Mouse (Mus musculus) neutrophil, adult 65 days (primary cell): ENCODE measurements around the gene Gm14226. TPM values are rescaled to one million over a fixed set of nuclear protein-coding genes. Genes with fewer than 3 reads are reported as not detected.

Source experiments
- total RNA-seq: library from RNA; stranded (reverse); gene quantifications from 2 replicates; pipeline ENCODE4 v1.2.4, GENCODE M21; 2023

Gene Gm14226
- total RNA-seq: 0.16 TPM in 1 of 2 replicates, not detected in the other

DNA sequence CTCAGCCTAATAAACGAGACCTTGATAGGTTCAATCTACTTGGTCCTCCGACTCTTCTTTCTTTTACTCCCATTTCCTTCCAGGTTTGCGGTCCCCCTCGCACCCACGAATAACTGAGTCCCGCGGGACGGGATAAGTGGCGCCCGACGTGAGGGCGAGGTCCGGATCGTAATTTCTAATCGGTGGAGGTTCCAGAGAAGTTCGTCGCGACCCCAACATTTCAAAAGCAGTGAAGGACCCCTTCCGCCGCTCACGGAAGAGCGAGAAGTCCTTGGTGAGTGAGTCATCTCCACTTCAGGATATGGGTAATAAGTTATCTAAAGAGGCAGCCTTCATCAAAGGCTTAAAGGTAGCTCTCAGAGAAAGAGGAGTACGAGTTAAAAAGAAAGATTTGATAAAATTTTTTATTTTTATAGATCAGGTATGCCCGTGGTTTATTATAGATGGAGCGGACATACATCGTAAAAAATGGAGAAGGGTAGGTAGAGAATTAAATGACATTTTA is at the start of gene Gm14226:
Gene Gm14226 (plus strand): TSS at position 16 of the 505 bp plus-strand sequence.

GRCm38 (mm10) chr2:155073978-155074765 is 56.1 kb downstream of the Gm14226 start, which contains the start of gene Ahcy:
Ahcy (minus strand) TSS chr2:155074497.

Other genes starting within 250 kb of the Gm14226 start
- gene Gm14214, start 248.2 kb upstream of the Gm14226 start, total RNA-seq: not detected in 2 replicates
- gene Raly, start 227.2 kb upstream of the Gm14226 start, total RNA-seq: 161 and 165 TPM in 2 replicates
- not detected in 2 replicates for gene a, start 226.9 kb upstream of the Gm14226 start, total RNA-seq
- gene Eif2s2, start 125.3 kb upstream of the Gm14226 start, total RNA-seq: 43.9 and 45.8 TPM in 2 replicates
- gene Ahcy, start 56.2 kb downstream of the Gm14226 start, total RNA-seq: 12.3 and 13.0 TPM in 2 replicates
- 79.9 TPM in 2 replicates for gene Itch, start 115.2 kb downstream of the Gm14226 start, total RNA-seq
- gene Dynlrb1, start 218.3 kb downstream of the Gm14226 start, total RNA-seq: 66.0 and 82.4 TPM in 2 replicates